Mouse (Mus musculus) CH12.LX (cell line): Measurements from ENCODE around the gene Clcc1. TPM values are rescaled to one million over a fixed set of nuclear protein-coding genes. Genes with fewer than 3 reads are reported as not detected.
"Not testable (repeated sequence)": the region's sequence is repeated elsewhere in the genome, so short reads cannot be mapped to it uniquely, and the experiment has no call there.

Experiments
- DNase-seq: peaks from one replicate; pipeline ENCODE4 v3.0.0-alpha.2; 2013; ENCODE audit errors: extremely low read depth
- H3K27ac ChIP-seq: 2 replicates; pipeline ENCODE4 v1.5.1; 2012; ENCODE audit warnings: low read depth, mild to moderate bottlenecking, control low read depth, moderate library complexity; ENCODE audit not compliant: insufficient read depth
- H3K27me3 ChIP-seq: replicated peaks from 2 replicates; pipeline ENCODE3; 2012; ENCODE audit warnings: inconsistent platforms
- H3K36me3 ChIP-seq, 2 experiments: replicated peaks in 1 of 2; 2 replicates each; pipeline versions ENCODE3 to v1.6.1; 2012; ENCODE audit warnings: inconsistent platforms in 1 of 2, low read length in 1 of 2, mild to moderate bottlenecking in 1 of 2, mixed read lengths in 1 of 2, moderate library complexity in 1 of 2; ENCODE audit not compliant: control insufficient read depth in 1 of 2, insufficient read depth in 1 of 2
- H3K4me1 ChIP-seq, 2 experiments: 2 replicates each; pipeline ENCODE4 v1.6.1; 2012; ENCODE audit warnings: inconsistent platforms in 1 of 2, moderate library complexity in 1 of 2; ENCODE audit not compliant: insufficient read depth in 2 of 2, control insufficient read depth in 1 of 2
- H3K4me2 ChIP-seq: 2 replicates; pipeline ENCODE4 v1.6.1; 2012; ENCODE audit warnings: low read depth, mild to moderate bottlenecking, control low read depth; ENCODE audit not compliant: poor library complexity, insufficient read depth, severe bottlenecking
- H3K4me3 ChIP-seq, 3 experiments: fragments of 150-350 bp in 1 of 3; sonication (generic) in 1 of 3; replicated peaks in 1 of 3; 2 replicates each; pipeline versions ENCODE3 to v1.5.1; 2011 to 2012; ENCODE audit warnings: low read depth in 2 of 3, low read length in 2 of 3, mild to moderate bottlenecking in 2 of 3, moderate library complexity in 2 of 3, control low read depth in 1 of 3, improper control_type of control experiment in 1 of 3, inconsistent platforms in 1 of 3, mixed read lengths in 1 of 3; ENCODE audit not compliant: poor library complexity in 1 of 3
- H3K79me2 ChIP-seq: replicated peaks from 2 replicates; pipeline ENCODE4 v1.6.1; 2012; ENCODE audit warnings: mild to moderate bottlenecking, moderate library complexity; ENCODE audit not compliant: control insufficient read depth, poor library complexity, insufficient read depth, severe bottlenecking; ENCODE audit errors: extremely low read depth
- H3K9ac ChIP-seq: 2 replicates; pipeline ENCODE4 v1.6.1; 2012; ENCODE audit warnings: low read depth, mild to moderate bottlenecking, control low read depth, moderate library complexity; ENCODE audit not compliant: insufficient read depth
- H3K9me3 ChIP-seq: replicated peaks from 2 replicates; pipeline ENCODE3; 2012; ENCODE audit warnings: low read length, inconsistent platforms, mixed read lengths
- BHLHE40 ChIP-seq: IDR thresholded peaks from 2 replicates; pipeline ENCODE4 v1.6.1; 2011; ENCODE audit warnings: mild to moderate bottlenecking, low read depth, low read length, improper control_type of control experiment
- CHD1 ChIP-seq: IDR thresholded peaks from 2 replicates; pipeline ENCODE4 v1.6.1; 2012; ENCODE audit warnings: low read depth, low read length, improper control_type of control experiment, inconsistent platforms
- CHD2 ChIP-seq: IDR thresholded peaks from 2 replicates; pipeline ENCODE4 v1.6.1; 2011; ENCODE audit warnings: low read length, improper control_type of control experiment
- E2F4 ChIP-seq: IDR thresholded peaks from 2 replicates; pipeline ENCODE4 v1.6.1; 2011; ENCODE audit warnings: low read depth, low read length, improper control_type of control experiment; ENCODE audit not compliant: insufficient replicate concordance
- EP300 ChIP-seq: IDR thresholded peaks from 2 replicates; pipeline ENCODE4 v1.6.1; 2011; ENCODE audit warnings: low read length, improper control_type of control experiment
- HCFC1 ChIP-seq: IDR thresholded peaks from 2 replicates; pipeline ENCODE4 v1.6.1; 2012; ENCODE audit warnings: low read depth, mild to moderate bottlenecking, inconsistent platforms, low read length, improper control_type of control experiment
- IRF4 ChIP-seq: IDR thresholded peaks from 2 replicates; pipeline ENCODE4 v1.6.1; 2014; ENCODE audit warnings: low read depth, mild to moderate bottlenecking, inconsistent platforms, low read length, improper control_type of control experiment
- JUND ChIP-seq: conservative IDR thresholded peaks from 2 replicates; pipeline ENCODE4 v1.6.1; 2011; ENCODE audit warnings: low read depth, low read length, improper control_type of control experiment
- KAT2A ChIP-seq: IDR thresholded peaks from 2 replicates; pipeline ENCODE4 v1.6.1; 2012; ENCODE audit warnings: low read length, improper control_type of control experiment, inconsistent platforms; ENCODE audit not compliant: insufficient replicate concordance
- MAZ ChIP-seq: IDR thresholded peaks from 2 replicates; pipeline ENCODE4 v1.6.1; 2012; ENCODE audit warnings: low read depth, mild to moderate bottlenecking, inconsistent platforms, low read length, improper control_type of control experiment, moderate library complexity
- MEF2A ChIP-seq: IDR thresholded peaks from 2 replicates; pipeline ENCODE4 v1.6.1; 2014; ENCODE audit warnings: low read depth, mild to moderate bottlenecking, inconsistent platforms, low read length, improper control_type of control experiment, borderline replicate concordance
- MXI1 ChIP-seq: IDR thresholded peaks from 2 replicates; pipeline ENCODE4 v1.6.1; 2011; ENCODE audit warnings: mild to moderate bottlenecking, low read depth, low read length, improper control_type of control experiment
- NELFE ChIP-seq: IDR thresholded peaks from 2 replicates; pipeline ENCODE4 v1.6.1; 2011; ENCODE audit warnings: low read depth, low read length, improper control_type of control experiment
- POLR2AphosphoS2 ChIP-seq: IDR thresholded peaks from 2 replicates; pipeline ENCODE4 v1.6.1; 2011; ENCODE audit warnings: low read depth, low read length, improper control_type of control experiment
- RAD21 ChIP-seq: IDR thresholded peaks from 2 replicates; pipeline ENCODE4 v1.6.1; 2011; ENCODE audit warnings: low read depth, mild to moderate bottlenecking, low read length, improper control_type of control experiment, moderate library complexity
- RCOR1 ChIP-seq: conservative IDR thresholded peaks from 2 replicates; pipeline ENCODE4 v1.6.1; 2012; ENCODE audit warnings: low read depth, mild to moderate bottlenecking, inconsistent platforms, low read length, improper control_type of control experiment
- UBTF ChIP-seq: IDR thresholded peaks from 2 replicates; pipeline ENCODE4 v1.6.1; 2012; ENCODE audit warnings: low read depth, mild to moderate bottlenecking, inconsistent platforms, low read length, improper control_type of control experiment, moderate library complexity
- USF1 ChIP-seq: IDR thresholded peaks from 2 replicates; pipeline ENCODE4 v1.6.1; 2014; ENCODE audit warnings: low read depth, mild to moderate bottlenecking, inconsistent platforms, low read length, improper control_type of control experiment
- ZC3H11A ChIP-seq: IDR thresholded peaks from 2 replicates; pipeline ENCODE4 v1.6.1; 2012; ENCODE audit warnings: low read depth, mild to moderate bottlenecking, inconsistent platforms, low read length, improper control_type of control experiment
- ZKSCAN1 ChIP-seq: IDR thresholded peaks from 2 replicates; pipeline ENCODE4 v1.6.1; 2012; ENCODE audit warnings: low read depth, inconsistent platforms, low read length, improper control_type of control experiment, borderline replicate concordance
- ZMIZ1 ChIP-seq: IDR thresholded peaks from 2 replicates; pipeline ENCODE4 v1.6.1; 2012; ENCODE audit warnings: low read depth, mild to moderate bottlenecking, inconsistent platforms, low read length, improper control_type of control experiment
- dilution Hi-C: fragments of 300-500 bp; cut with MboI; formaldehyde crosslinking; loops from 2 replicates; pipeline ENCODE4 v1.14.3; 2020; ENCODE audit warnings: low sequenced_read_pairs; ENCODE audit not compliant: extremely low pct_unique_long_range_greater_than_20kb, extremely low pct_ligation_motif_present
- in situ Hi-C: fragments of 300-500 bp; cut with MboI; formaldehyde crosslinking; loops from 3 replicates; pipeline ENCODE4 v1.14.3; 2019; ENCODE audit warnings: low sequenced_read_pairs, low pct_ligation_motif_present, low pct_unique_long_range_greater_than_20kb, mixed read lengths
- polyA plus RNA-seq: library from polyadenylated mRNA; unstranded; fragments of >175 nt; gene quantifications from 2 replicates; pipeline ENCODE4 v1.2.1, GENCODE M21; 2012; ENCODE audit warnings: low read depth; ENCODE audit not compliant: insufficient read length
- total RNA-seq, 2 experiments: library from RNA; depleted of rRNA; stranded (reverse); fragments of 300-350 nt in 1 of 2; fragments of >200 nt in 1 of 2; gene quantifications; 2 replicates each; pipeline ENCODE4 v1.2.3; 2012 to 2014

Gene Clcc1
- total and polyA plus RNA-seq, 3 experiments: 31.6 to 51.4 (median 36.3) TPM

- peaks cover 0 to 2% of the 10 kb centered on the region in 2 experiments for H3K36me3 ChIP-seq
- in situ Hi-C loops: loop anchor here (10.0 kb wide), 1 partner anchor 90 kb away; no protein-coding TSS in a partner anchor
- H3K9ac ChIP-seq: no peak overlapping the region
- no peaks in the 10 kb centered on the region for H3K79me2 ChIP-seq
- no peak overlapping the region for H3K4me2 ChIP-seq
- H3K4me3 ChIP-seq: no peak overlapping the region
- no peak overlapping the region for H3K27ac ChIP-seq
- peaks cover 0 to 12% of the 10 kb centered on the region in 2 experiments; a peak in 2 of 4 replicates for H3K4me1 ChIP-seq
- no peak for TF ChIP-seq UBTF
- peak; percentile 63 for TF ChIP-seq BHLHE40
- TF ChIP-seq MEF2A: no peak
- no peaks in the 10 kb centered on the region for H3K9me3 ChIP-seq
- DNase-seq: peak; percentile 53
- dilution Hi-C loops: no loop called here
- H3K27me3 ChIP-seq: no peaks in the 10 kb centered on the region
These were observed 8.9 kb upstream of the Clcc1 start for GRCm38 (mm10) chr3:108644856-108645255.

DNA sequence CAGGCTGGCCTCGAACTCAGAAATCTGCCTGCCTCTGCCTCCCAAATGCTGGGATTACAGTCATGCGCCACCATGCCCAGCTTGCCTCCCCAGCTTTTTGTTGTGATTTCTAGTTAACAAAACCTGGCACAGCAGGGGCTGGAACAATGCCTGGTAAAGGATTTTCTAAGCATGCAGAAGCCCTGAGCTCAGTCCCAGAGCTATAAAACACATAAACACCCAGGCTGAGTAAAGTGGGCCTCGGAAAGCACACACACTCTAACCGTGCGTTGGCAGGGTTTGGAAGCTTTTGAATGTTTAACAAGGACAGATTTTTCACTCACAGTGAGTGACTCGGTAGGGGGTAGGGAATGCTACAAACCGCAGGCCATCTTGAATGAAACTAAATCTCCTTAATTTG is 7.7 kb upstream of the Clcc1 start:
- dilution Hi-C loops: no loop called here
- Histone ChIP-seq H3K9ac (no peak overlapping the region), H3K27me3 (no peaks in the 10 kb centered on the region), H3K27ac (no peak overlapping the region), H3K4me3 (no peak overlapping the region), H3K4me2 (no peak overlapping the region), H3K4me1 (peaks cover 0 to 12% of the 10 kb centered on the region in 2 experiments; a peak in 2 of 4 replicates), H3K79me2 (no peaks in the 10 kb centered on the region), H3K9me3 (peaks cover 4% of the 10 kb centered on the region), H3K36me3 (peaks cover 0 to 2% of the 10 kb centered on the region in 2 experiments)
- DNase-seq: no peak
- TF ChIP-seq RCOR1 (no peak), MAZ (no peak), ZKSCAN1 (no peak), USF1 (no peak), JUND (no peak), RAD21 (no peak), CHD1 (no peak), IRF4 (no peak), E2F4 (no peak), POLR2AphosphoS2 (no peak), ZMIZ1 (no peak), CHD2 (no peak), KAT2A (no peak), HCFC1 (no peak), MEF2A (no peak), EP300 (no peak), NELFE (no peak), ZC3H11A (no peak), MXI1 (no peak)
- in situ Hi-C loops: loop anchor here (10.0 kb wide), 1 partner anchor 91 kb away; no protein-coding TSS in a partner anchor

DNA sequence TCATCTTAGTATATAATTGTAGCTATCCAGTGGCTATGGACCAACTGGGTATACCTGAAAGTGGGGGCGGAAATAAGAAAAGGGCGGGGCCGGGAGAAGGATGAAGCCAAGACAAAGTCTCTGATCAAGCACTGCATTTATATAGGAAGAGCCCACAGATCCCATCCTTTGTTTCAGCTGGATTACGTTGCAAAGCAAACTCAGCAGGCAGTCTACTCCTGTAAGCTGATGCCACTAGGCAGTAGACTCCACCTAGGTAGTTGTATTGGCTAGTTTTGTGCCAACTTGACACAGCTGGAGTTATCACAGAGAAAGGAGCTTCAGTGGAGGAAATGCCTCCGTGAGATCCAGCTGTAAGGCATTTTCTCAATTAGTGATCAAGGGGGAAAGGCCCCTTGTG is 6.0 kb upstream of the Clcc1 start:
- H3K79me2 ChIP-seq, H3K27me3 ChIP-seq, DNase-seq, H3K9me3 ChIP-seq, dilution Hi-C loops, H3K9ac ChIP-seq, H3K4me2 ChIP-seq, H3K27ac ChIP-seq, H3K36me3 ChIP-seq, H3K4me3 ChIP-seq: not testable (repeated sequence)
- H3K4me1 ChIP-seq: peaks cover 2 to 15% of the 10 kb centered on the region in 2 experiments; a peak in 2 of 4 replicates
- in situ Hi-C loops: loop anchor here (10.0 kb wide), 1 partner anchor 93 kb away; no protein-coding TSS in a partner anchor
